Mouse (Mus musculus) embryonic facial prominence, embryonic 15.5 days (tissue): ENCODE results near the gene Tinagl1. TPM values are rescaled to one million over a fixed set of nuclear protein-coding genes. Genes with fewer than 3 reads are reported as not detected.

ENCODE experiments used
- ATAC-seq: fragments of 200-750 bp; cut with Nextera tagmentation; 2 replicates; pipeline ENCODE4 v1.8.0; 2017; ENCODE audit warnings: low read depth, moderate TSS enrichment; ENCODE audit not compliant: insufficient number of reproducible peaks, low FRiP score, low TSS enrichment
- H3K27ac ChIP-seq: fragments of 300-500 bp; sonication (generic); replicated peaks from 2 replicates; pipeline ENCODE4 v1.5.1; 2015; ENCODE audit warnings: mild to moderate bottlenecking, inconsistent platforms
- H3K27me3 ChIP-seq: fragments of 300-500 bp; sonication (generic); 2 replicates; pipeline ENCODE4 v1.6.1; 2015; ENCODE audit warnings: inconsistent platforms
- H3K36me3 ChIP-seq: fragments of 300-500 bp; sonication (generic); 2 replicates; pipeline ENCODE4 v1.6.1; 2015; ENCODE audit warnings: mild to moderate bottlenecking, inconsistent platforms
- H3K4me1 ChIP-seq: fragments of 300-500 bp; sonication (generic); 2 replicates; pipeline ENCODE4 v1.6.1; 2015; ENCODE audit warnings: inconsistent platforms
- H3K4me2 ChIP-seq: fragments of 300-500 bp; sonication (generic); replicated peaks from 2 replicates; pipeline ENCODE4 v1.6.1; 2015; ENCODE audit warnings: mild to moderate bottlenecking, inconsistent platforms
- H3K4me3 ChIP-seq: fragments of 300-500 bp; sonication (generic); replicated peaks from 2 replicates; pipeline ENCODE4 v1.5.1; 2015; ENCODE audit warnings: mild to moderate bottlenecking, inconsistent platforms
- H3K9ac ChIP-seq: fragments of 300-500 bp; sonication (generic); 2 replicates; pipeline ENCODE4 v1.6.1; 2015; ENCODE audit warnings: inconsistent platforms
- H3K9me3 ChIP-seq: fragments of 300-500 bp; sonication (generic); replicated peaks from 2 replicates; pipeline ENCODE4 v1.6.1; 2016; ENCODE audit warnings: inconsistent platforms
- WGBS: fragments of 180-500 bp; shearing (Covaris S2); methylation state at CpG from one replicate; pipeline ENCODE4 v1.1.7; 2015; 5-methylcytosine and 5-hydroxymethylcytosine counted together
- polyA plus RNA-seq: library from polyadenylated mRNA; unstranded; fragments of >200 nt; fragmentation: Nextera tagmentation; extraction: Ambion mirVana; gene quantifications from 2 replicates; pipeline ENCODE4 v1.2.1, GENCODE M21; 2015

Tinagl1 gene
- polyA plus RNA-seq, 1 experiment from 2014 or later: 27.4 TPM

DNA sequence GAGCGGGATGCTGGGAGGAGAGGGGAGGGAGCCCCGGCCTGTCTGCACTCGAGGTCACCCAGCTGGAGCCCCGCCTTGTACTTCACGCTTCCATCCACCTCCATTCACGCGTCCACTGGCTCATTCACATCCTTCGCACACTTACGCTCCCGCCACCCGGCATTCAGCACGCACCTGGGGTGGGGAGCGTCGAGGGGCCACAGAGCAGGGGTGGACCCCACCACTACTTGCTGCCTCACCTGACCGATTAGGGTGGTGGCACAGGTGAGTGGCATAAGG is 35.8 kb downstream of the Tinagl1 start, which contains the start of gene Hcrtr1:
Hcrtr1 (minus strand) TSS at position 146 of the 279 bp plus-strand sequence.
- no peak for ATAC-seq
- Histone ChIP-seq H3K4me3 (peak within 1 kb of the TSS; percentile 35), H3K9ac (peak within 1 kb of the TSS; percentile 24; the same call in 1 of the 2 replicates), H3K27ac (no peak within 1 kb of the TSS), H3K27me3 (peaks cover 61% of the 10 kb centered on the region), H3K36me3 (no peaks in the 10 kb centered on the region), H3K4me1 (peaks cover 19% of the 10 kb centered on the region), H3K4me2 (peak within 1 kb of the TSS; percentile 62), H3K9me3 (no peaks in the 10 kb centered on the region)
- WGBS: under 1% methylated on average over 14 of the region's 15 CpGs

DNA sequence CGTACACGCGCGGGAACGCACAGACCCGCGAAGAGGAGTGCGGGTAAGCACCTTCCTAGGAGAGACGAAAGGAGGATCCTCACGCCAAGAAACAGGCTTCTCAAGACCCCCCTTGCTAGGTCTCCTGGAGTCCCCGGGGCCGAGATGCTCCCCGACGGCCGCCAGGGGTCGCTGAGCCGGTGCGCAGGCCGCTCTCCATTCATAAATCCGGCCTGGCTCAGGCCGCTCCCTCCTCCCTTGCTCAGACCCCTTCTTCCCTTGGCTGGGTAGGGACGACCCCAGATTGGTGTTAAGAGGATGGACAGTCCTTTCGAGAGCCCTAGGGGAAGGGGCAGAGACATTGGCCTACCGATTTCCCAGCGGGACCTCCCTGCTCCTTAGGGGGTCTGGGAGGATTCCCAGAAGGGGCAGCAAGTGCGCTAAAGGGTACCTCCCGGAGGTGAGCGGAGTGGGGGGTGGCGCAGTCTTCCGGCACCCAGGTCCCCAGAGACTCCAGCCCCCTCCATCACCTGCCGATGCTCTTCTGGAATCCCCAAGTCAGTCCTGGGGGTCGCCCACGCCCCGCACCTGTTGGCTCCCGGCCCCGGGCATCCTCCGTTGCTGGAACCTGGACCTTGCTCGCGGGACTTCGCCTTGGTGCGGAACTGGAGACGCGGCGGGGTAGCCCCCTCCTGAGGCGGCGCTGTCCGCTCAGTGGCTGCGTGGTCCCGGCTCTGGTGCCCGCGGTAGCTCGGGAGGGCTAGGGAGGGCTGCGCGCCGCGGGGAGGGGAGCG is 36.3 kb downstream of the Tinagl1 start:
- peak overlapping the region; percentile 24; the same call in 1 of the 2 replicates for H3K9ac ChIP-seq

DNA sequence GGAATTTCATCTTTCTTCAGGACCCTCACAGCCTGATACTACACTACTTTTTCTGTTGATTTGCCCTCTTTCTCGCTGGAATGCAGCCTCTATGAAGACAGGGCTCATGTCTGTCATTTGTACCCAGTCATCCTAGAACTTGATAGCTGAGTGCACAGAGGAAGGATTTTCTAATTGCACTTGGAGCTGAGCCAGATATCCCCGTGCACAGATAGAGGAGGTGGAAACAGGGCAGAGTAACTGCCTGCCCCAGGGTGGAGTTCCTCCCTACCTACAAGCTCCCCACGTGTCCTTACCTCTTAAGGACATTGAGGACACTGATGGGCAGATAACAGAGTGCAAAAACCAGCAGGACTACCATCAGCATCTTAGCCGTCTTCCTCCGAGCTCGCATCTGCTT is 41.5 kb downstream of the Tinagl1 start:
- no peak overlapping the region for H3K9ac ChIP-seq
- H3K27me3 ChIP-seq: peaks cover 28% of the 10 kb centered on the region
- no peak for ATAC-seq
- 0 out of 2 replicates have a peak, but pooled peaks cover 3% of the 10 kb centered on the region for H3K36me3 ChIP-seq
- H3K27ac ChIP-seq: no peak overlapping the region
- peaks cover 16% of the 10 kb centered on the region for H3K4me1 ChIP-seq
- H3K4me2 ChIP-seq: no peak overlapping the region
- no peaks in the 10 kb centered on the region for H3K9me3 ChIP-seq
- no peak overlapping the region for H3K4me3 ChIP-seq
- WGBS: 48% methylated on average over 6 of the region's 6 CpGs

More for the DNA sequence above, 36.3 kb downstream of the Tinagl1 start:
- 1% methylated on average over 56 of the region's 57 CpGs for WGBS
- peaks cover 19% of the 10 kb centered on the region for H3K4me1 ChIP-seq
- peaks cover 61% of the 10 kb centered on the region for H3K27me3 ChIP-seq
- no peak overlapping the region for H3K27ac ChIP-seq
- H3K4me3 ChIP-seq: peak overlapping the region; percentile 35
- ATAC-seq: 0 out of 2 replicates have a peak, but pooled peaks have one; percentile 43
- no peaks in the 10 kb centered on the region for H3K9me3 ChIP-seq
- no peaks in the 10 kb centered on the region for H3K36me3 ChIP-seq
- peak overlapping the region; percentile 62 for H3K4me2 ChIP-seq

DNA sequence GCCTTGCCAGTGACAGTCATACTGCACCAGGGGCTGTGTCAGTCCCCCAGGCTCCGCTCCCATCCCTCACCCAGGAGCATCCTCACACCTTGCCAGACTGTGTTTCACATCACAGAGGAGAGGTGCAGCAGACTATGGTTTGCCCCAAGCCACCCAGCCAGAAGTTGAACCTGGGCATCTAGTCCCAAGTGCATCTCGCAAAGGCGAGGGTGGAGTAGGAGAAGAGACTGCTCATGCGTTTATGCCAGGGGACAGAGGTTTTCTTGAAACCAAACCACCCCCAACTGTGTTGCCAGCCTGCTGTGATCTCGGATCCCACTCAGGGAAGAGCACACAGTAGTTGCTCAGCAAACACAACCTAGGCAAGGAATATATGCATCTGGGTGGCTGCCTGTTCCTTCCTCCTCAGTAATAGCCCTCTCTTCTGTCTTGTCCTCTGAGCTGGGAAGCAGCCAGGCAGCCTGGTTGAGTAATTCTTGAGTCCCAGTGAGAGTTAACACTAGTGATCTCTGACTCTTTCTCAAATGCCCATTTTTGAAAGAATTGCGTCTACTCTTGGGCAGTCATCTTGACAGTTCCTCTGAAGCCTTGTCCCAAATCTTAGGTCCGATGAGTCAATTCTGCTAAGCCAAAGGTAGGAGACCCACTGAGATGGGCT is 43.3 kb downstream of the Tinagl1 start:
- Histone ChIP-seq H3K4me2 (no peak overlapping the region), H3K27ac (no peak overlapping the region), H3K4me3 (no peak overlapping the region), H3K4me1 (peaks cover 11% of the 10 kb centered on the region; the same call in 1 of the 2 replicates), H3K9me3 (no peaks in the 10 kb centered on the region), H3K36me3 (peaks cover 21% of the 10 kb centered on the region), H3K27me3 (peaks cover 11% of the 10 kb centered on the region; the same call in 1 of the 2 replicates), H3K9ac (no peak overlapping the region)
- 85% methylated on average over 7 of the region's 7 CpGs for WGBS
- ATAC-seq: no peak

DNA sequence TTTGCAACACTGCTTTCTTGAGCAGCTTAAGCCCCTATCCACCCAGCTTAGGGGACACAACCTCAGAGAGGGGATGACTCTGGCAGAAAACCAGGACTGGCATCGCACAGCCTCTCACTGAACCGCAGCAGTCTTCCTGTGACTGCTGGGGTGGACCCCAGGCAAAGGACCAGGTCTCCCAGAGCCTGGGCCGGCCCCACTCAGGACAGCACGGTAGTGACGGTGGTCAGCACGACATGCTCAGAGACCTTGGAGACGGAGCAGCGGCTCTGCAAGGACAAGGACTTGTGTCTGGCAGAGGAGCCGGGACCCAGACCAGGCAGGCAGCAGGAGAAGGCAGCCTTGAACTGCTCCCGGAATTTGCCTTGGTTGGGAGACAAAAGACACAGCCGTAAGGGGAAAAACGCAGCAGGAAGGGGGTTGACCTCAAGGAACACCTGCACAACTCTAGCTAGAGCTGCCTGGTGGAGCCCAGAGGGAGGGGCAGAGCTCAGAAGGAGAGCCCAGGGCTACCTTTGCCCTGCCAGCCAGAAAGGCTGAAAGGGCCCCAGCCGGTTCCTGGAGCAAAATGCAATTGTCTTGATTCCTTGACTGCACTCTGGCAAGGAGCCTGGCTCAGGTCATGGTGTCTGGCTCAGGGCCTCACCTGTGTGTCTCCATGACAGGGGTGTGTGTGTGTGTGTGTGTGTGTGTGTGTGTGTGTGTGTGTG is 44.1 kb downstream of the Tinagl1 start:
- Histone ChIP-seq H3K4me1 (peaks cover 13% of the 10 kb centered on the region; the same call in 1 of the 2 replicates), H3K4me3 (no peak overlapping the region), H3K9ac (no peak overlapping the region), H3K27ac (no peak overlapping the region), H3K27me3 (0 out of 2 replicates have a peak, but pooled peaks cover 6% of the 10 kb centered on the region), H3K36me3 (peaks cover 28% of the 10 kb centered on the region), H3K4me2 (no peak overlapping the region), H3K9me3 (no peaks in the 10 kb centered on the region)
- 49% methylated on average over 13 of the region's 13 CpGs for WGBS
- ATAC-seq: no peak

DNA sequence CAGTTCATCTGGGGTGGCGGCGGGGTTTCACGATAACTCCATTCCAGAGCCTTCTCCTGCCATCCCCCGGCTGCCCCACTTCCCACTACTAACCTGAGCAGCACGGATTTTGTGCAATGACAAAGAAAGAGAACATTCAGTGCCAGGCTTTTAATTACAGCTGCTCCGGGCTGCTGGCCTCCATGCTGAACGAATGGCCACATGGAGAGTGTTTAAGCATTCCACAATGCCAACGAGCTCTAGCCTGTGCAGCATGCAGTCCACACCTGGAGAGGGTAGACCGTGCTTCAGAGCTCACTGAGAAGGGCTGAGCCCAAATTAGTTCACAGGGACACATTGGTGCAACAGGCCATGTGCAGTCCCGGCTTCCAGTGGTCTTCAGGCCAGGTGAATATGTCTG is 44.8 kb downstream of the Tinagl1 start:
- Histone ChIP-seq H3K4me1 (peaks cover 13% of the 10 kb centered on the region; the same call in 1 of the 2 replicates), H3K36me3 (peaks cover 34% of the 10 kb centered on the region), H3K27me3 (0 out of 2 replicates have a peak, but pooled peaks cover under 1% of the 10 kb centered on the region), H3K4me3 (no peak overlapping the region), H3K27ac (no peak overlapping the region), H3K9ac (no peak overlapping the region), H3K9me3 (no peaks in the 10 kb centered on the region), H3K4me2 (no peak overlapping the region)
- 79% methylated on average over 10 of the region's 10 CpGs for WGBS
- ATAC-seq: no peak

DNA sequence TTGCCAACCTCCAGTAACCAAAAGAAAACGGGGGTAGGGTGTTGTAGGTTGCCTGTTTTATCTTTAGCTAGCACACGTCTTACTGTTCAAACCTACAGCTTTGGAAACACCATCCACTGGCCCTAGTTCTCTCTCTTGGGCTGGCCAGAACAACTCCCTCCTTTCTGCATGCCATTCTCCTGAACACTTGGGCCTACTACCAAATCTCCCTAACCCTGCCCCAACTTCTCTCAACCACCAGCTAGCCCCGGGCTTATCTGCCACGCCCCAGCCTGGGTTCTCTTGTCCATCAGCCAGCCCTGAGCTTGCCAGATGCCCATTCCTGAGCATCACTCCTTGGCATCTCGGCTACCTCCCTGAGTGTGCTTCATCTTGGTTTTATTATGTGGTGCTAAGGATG is 46.0 kb downstream of the Tinagl1 start:
- no peak overlapping the region for H3K9ac ChIP-seq
- peaks cover 13% of the 10 kb centered on the region; the same call in 1 of the 2 replicates for H3K4me1 ChIP-seq
- no peak overlapping the region for H3K27ac ChIP-seq
- H3K27me3 ChIP-seq: no peaks in the 10 kb centered on the region
- H3K9me3 ChIP-seq: no peaks in the 10 kb centered on the region
- WGBS: 81% methylated on average over 5 of the region's 5 CpGs
- H3K4me2 ChIP-seq: no peak overlapping the region
- no peak for ATAC-seq
- H3K36me3 ChIP-seq: peaks cover 46% of the 10 kb centered on the region
- no peak overlapping the region for H3K4me3 ChIP-seq

DNA sequence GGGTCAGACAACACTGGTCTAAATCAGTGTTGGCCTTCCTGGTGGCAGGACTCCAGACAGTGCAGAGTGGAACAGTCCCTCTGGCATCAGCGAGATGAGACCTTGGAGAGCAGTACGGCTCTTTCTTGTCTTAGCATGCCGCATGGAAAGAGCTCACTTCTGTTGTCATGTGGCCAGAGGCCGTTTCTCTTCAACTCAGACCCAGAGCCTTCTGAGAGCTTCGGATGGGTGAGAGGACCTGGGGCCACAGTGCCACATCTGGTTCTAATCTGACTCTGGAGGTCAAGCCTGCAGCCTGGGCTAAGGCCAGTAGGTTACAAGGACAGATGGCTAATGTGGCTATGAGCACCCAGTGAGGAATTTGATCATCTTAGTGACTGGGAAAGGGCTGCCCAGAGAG is 49.0 kb downstream of the Tinagl1 start:
- H3K27ac ChIP-seq: no peak overlapping the region
- no peak overlapping the region for H3K9ac ChIP-seq
- 25% methylated on average over 5 of the region's 5 CpGs for WGBS
- H3K4me3 ChIP-seq: no peak overlapping the region
- no peaks in the 10 kb centered on the region for H3K27me3 ChIP-seq
- no peak overlapping the region for H3K4me2 ChIP-seq
- peaks cover 23% of the 10 kb centered on the region for H3K4me1 ChIP-seq
- ATAC-seq: no peak
- H3K36me3 ChIP-seq: peaks cover 69% of the 10 kb centered on the region
- no peaks in the 10 kb centered on the region for H3K9me3 ChIP-seq

DNA sequence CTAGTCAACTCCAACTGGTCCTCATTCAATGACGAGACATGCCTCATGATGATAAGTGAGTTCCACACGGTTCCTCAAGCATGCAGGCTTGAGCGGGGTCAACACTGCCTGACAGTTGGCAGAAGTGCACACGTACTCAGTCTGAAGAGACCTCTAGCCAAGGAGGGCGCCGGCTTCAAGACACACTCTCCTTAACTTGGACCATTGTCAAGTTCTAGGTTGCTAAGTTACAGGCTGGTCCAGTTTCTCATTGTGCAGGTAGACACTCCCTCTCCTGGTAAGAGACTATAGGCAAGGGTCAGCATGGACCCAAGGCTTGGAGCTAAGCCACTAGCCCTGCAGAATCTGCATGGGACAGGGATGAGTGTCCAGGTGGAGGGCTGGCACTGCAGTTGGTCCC is 49.8 kb downstream of the Tinagl1 start:
- H3K27ac ChIP-seq: no peak overlapping the region
- H3K36me3 ChIP-seq: peaks cover 72% of the 10 kb centered on the region
- H3K27me3 ChIP-seq: no peaks in the 10 kb centered on the region
- no peaks in the 10 kb centered on the region for H3K9me3 ChIP-seq
- WGBS: 92% methylated on average over 6 of the region's 6 CpGs
- H3K4me1 ChIP-seq: peaks cover 15% of the 10 kb centered on the region
- no peak for ATAC-seq
- H3K9ac ChIP-seq: no peak overlapping the region
- H3K4me3 ChIP-seq: no peak overlapping the region
- no peak overlapping the region for H3K4me2 ChIP-seq

DNA sequence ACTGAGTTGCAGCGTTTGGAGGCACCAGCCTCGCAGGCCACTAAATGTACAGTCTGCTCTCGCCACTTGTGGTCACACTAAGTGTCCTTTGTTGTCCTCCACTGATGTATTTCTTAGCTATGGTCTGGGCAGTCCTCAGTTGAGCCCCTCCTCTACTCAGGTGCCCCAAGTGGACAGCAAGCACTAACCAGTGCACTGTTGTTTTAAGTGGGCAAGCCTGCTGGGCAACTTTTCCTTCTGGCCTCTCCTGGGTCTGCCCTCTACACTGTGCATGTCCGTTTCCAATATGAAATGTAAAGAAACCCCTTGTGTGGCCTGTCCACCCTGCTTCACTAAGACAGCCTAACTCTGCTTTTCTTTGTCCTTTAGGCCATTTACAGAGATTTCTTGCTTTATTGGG is 50.8 kb downstream of the Tinagl1 start:
- no peak overlapping the region for H3K4me3 ChIP-seq
- 90% methylated on average over 4 of the region's 4 CpGs for WGBS
- H3K9ac ChIP-seq: no peak overlapping the region
- peaks cover 72% of the 10 kb centered on the region for H3K36me3 ChIP-seq
- no peak for ATAC-seq
- peaks cover 15% of the 10 kb centered on the region for H3K4me1 ChIP-seq
- H3K27me3 ChIP-seq: no peaks in the 10 kb centered on the region
- no peaks in the 10 kb centered on the region for H3K9me3 ChIP-seq
- H3K4me2 ChIP-seq: no peak overlapping the region
- no peak overlapping the region for H3K27ac ChIP-seq

DNA sequence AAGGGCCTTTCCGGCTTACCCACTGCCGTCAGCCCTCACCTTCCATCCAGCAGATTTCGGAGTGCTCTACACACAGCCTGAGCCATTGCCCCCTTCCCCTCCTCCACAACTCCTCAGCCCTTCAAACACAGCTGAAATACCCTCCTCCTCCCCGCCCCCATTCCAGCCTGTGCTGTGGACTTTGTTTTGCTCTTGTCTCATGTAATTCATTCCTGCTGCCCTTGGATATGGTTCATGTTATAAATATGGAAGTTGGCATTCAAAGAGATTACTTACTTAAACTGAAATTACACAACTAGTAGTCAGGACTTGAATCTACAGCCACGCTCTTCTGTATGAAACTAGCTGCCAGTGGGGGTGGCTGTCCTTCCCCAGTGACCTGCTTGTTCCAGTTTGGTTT is 51.9 kb downstream of the Tinagl1 start:
- peaks cover 15% of the 10 kb centered on the region for H3K4me1 ChIP-seq
- peak; percentile 64; the same call in 1 of the 2 replicates for ATAC-seq
- 55% methylated on average over 5 of the region's 5 CpGs for WGBS
- no peak overlapping the region for H3K4me2 ChIP-seq
- H3K9me3 ChIP-seq: no peaks in the 10 kb centered on the region
- H3K27ac ChIP-seq: peak overlapping the region; percentile 34; the same call in 1 of the 2 replicates
- H3K27me3 ChIP-seq: no peaks in the 10 kb centered on the region
- H3K9ac ChIP-seq: no peak overlapping the region
- H3K36me3 ChIP-seq: peaks cover 66% of the 10 kb centered on the region
- H3K4me3 ChIP-seq: no peak overlapping the region
